Mouse (Mus musculus) embryonic fibroblast, embryonic 13.5 days (primary cell): Measurements from ENCODE around the gene Aarsd1.

Experiments used
- CTCF ChIP-seq: IDR thresholded peaks from 2 replicates; pipeline ENCODE4 v1.5.1; 2011; ENCODE audit warnings: mild to moderate bottlenecking, control low read depth, low read length, moderate library complexity, borderline replicate concordance; ENCODE audit not compliant: insufficient read depth
- POLR2A ChIP-seq: IDR thresholded peaks from 2 replicates; pipeline ENCODE4 v1.6.1; 2011; ENCODE audit warnings: low read depth, mild to moderate bottlenecking, control low read depth, low read length, moderate library complexity

- no peak for TF ChIP-seq POLR2A
- TF ChIP-seq CTCF: no peak
Observed at GRCm38 (mm10) chr11:101370141-101370540, 47.3 kb downstream of the Aarsd1 start.
